ENCODE assay signal across 15 mouse cellular contexts in the genomic region with DNA sequence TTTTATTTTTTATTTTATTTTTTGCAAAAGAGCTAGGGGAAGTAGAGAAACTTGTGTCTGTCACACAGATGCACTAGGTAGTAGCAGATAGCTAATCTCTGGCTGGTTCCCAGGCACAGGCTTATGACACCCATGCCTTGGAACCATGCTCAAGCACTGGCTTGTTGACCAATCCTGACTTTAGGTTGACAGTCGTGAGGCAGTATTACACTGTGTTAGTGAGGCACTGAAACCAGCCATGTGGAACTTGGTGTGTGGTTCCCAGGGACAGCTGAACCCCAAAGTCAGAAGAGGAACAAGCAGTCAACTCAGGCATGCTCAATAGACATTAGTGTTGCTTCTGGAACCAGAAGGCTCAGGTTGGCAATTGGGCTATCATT.
A peak's percentile ranks its signal among the peaks of the same experiment; 100 is the strongest.
DNase-seq lines count a peak whose midpoint lies in the region; ATAC-seq and TF ChIP-seq lines count a peak whose summit lies in the region.
"Had no signal": no experiment of that assay in that cellular context is flagged by ENCODE, and none has a peak within 500 bp of the region (broad histone marks: within the 10 kb centered on the region; RNA-seq: fewer than 3 reads in every experiment).

No protein-coding gene starts in this region.

- no peak for TF ChIP-seq CTCF in heart, adult 2 months (IDR thresholded peaks at IDR 0.05)

- ATAC-seq in lung, embryonic 16.5 days (ENCODE audit: low read depth), result 0 out of 2 replicates have a peak, but pooled peaks have one; percentile 45
- ATAC-seq in megakaryocyte-erythroid progenitor cell, adult 5-6 weeks (replicated peaks; ENCODE audit: low FRiP score, low TSS enrichment, poor library complexity, severe bottlenecking), result peak; percentile 50
- no peak for ATAC-seq in intestine, embryonic 15.5 days

- H3K79me2 ChIP-seq in heart, adult 2 months (replicated peaks; ENCODE audit: control insufficient read depth, insufficient read depth, low read length), result no peaks in the 10 kb centered on the region

- intact Hi-C loops in heart, adult 2 months (cut with DNase I), result loop anchor here (10.0 kb wide), 1 partner anchor 122 kb away; no protein-coding TSS in a partner anchor
- intact Hi-C loops in heart, postnatal 25 days (cut with DNase I), result no loop called here

- DNase-seq in cerebellum, postnatal 25 days, result peak; percentile 36 to 38
- DNase-seq in cerebellum, adult 9-11 months, result no peak
- DNase-seq in heart, adult 2 months, result peak; percentile 7 to 23
- DNase-seq in heart, postnatal 25 days (ENCODE audit: low spot score), result no peak
- no peak for DNase-seq in lung, postnatal 25 days (ENCODE audit: low spot score)
- DNase-seq: kidney, adult 18-20 months; kidney, postnatal 4 days; liver had no signal

- H3K36me3 ChIP-seq in heart, adult 2 months (ENCODE audit: control insufficient read depth, insufficient read depth, low read length), result no peaks in the 10 kb centered on the region
- no peaks in the 10 kb centered on the region for H3K36me3 ChIP-seq in lung, embryonic 16.5 days (ENCODE audit: control insufficient read depth, insufficient read depth, low read length)
- H3K36me3 ChIP-seq in intestine, embryonic 15.5 days, result no peaks in the 10 kb centered on the region
- H3K36me3 ChIP-seq: embryonic facial prominence, embryonic 13.5 days; lung, embryonic 15.5 days had no signal

- 57% methylated on average over 1 of the region's 1 CpGs for WGBS in heart, adult 2 months
- WGBS in lung, embryonic 16.5 days, result 41% methylated on average over 1 of the region's 1 CpGs
- WGBS in intestine, embryonic 15.5 days, result 82% methylated on average over 1 of the region's 1 CpGs

- H3K4me2 ChIP-seq in lung, embryonic 16.5 days (ENCODE audit: low read depth, low read length), result no peak overlapping the region
- no peak overlapping the region for H3K4me2 ChIP-seq in intestine, embryonic 15.5 days (replicated peaks)
- H3K4me2 ChIP-seq: embryonic facial prominence, embryonic 13.5 days; heart, embryonic 11.5 days; lung, embryonic 15.5 days had no signal

- no peaks in the 10 kb centered on the region for H3K27me3 ChIP-seq in heart, adult 2 months (ENCODE audit: control insufficient read depth, insufficient read depth, low read length)
- no peaks in the 10 kb centered on the region for H3K27me3 ChIP-seq in lung, embryonic 16.5 days (ENCODE audit: control insufficient read depth, insufficient read depth, low read depth, low read length)
- H3K27me3 ChIP-seq in intestine, embryonic 15.5 days (replicated peaks), result no peaks in the 10 kb centered on the region
- H3K27me3 ChIP-seq: embryonic facial prominence, embryonic 13.5 days; lung, embryonic 15.5 days had no signal

- H3K9ac ChIP-seq in heart, adult 2 months (ENCODE audit: low read depth, low read length), result no peak overlapping the region
- H3K9ac ChIP-seq in lung, embryonic 16.5 days (ENCODE audit: low read length), result no peak overlapping the region
- no peak overlapping the region for H3K9ac ChIP-seq in intestine, embryonic 15.5 days
- H3K9ac ChIP-seq: embryonic facial prominence, embryonic 13.5 days; lung, embryonic 15.5 days had no signal

- H3K27ac ChIP-seq in heart, adult 2 months, result no peak overlapping the region
- H3K27ac ChIP-seq in lung, embryonic 16.5 days (ENCODE audit: low read length), result no peak overlapping the region
- H3K27ac ChIP-seq in intestine, embryonic 15.5 days, result no peak overlapping the region
- H3K27ac ChIP-seq: embryonic facial prominence, embryonic 13.5 days; lung, embryonic 15.5 days; stomach, postnatal 0 days had no signal

- no peak for TF ChIP-seq EP300 in heart, adult 2 months (IDR thresholded peaks at IDR 0.05; ENCODE audit: insufficient read depth, low read depth, low read length)

- TF ChIP-seq POLR2A in heart, adult 2 months (IDR thresholded peaks at IDR 0.05; ENCODE audit: insufficient read depth, low read depth, low read length), result no peak

- H3K4me3 ChIP-seq in heart, adult 2 months, result no peak overlapping the region
- H3K4me3 ChIP-seq in lung, embryonic 16.5 days (ENCODE audit: low read length), result no peak overlapping the region
- H3K4me3 ChIP-seq in intestine, embryonic 15.5 days (replicated peaks), result no peak overlapping the region
- H3K4me3 ChIP-seq: embryonic facial prominence, embryonic 13.5 days; lung, embryonic 15.5 days had no signal

- H3K9me3 ChIP-seq in lung, embryonic 16.5 days (ENCODE audit: control insufficient read depth, low read length), result no peaks in the 10 kb centered on the region
- no peaks in the 10 kb centered on the region for H3K9me3 ChIP-seq in intestine, embryonic 15.5 days
- H3K9me3 ChIP-seq: embryonic facial prominence, embryonic 13.5 days; lung, embryonic 15.5 days had no signal

- H3K4me1 ChIP-seq in heart, adult 2 months (ENCODE audit: control insufficient read depth, insufficient read depth, low read length), result no peaks in the 10 kb centered on the region; the same call in 1 of the 2 replicates
- peaks cover 4% of the 10 kb centered on the region; the same call in 1 of the 2 replicates for H3K4me1 ChIP-seq in lung, embryonic 16.5 days (replicated peaks; ENCODE audit: control insufficient read depth, insufficient read depth, low read length)
- H3K4me1 ChIP-seq in intestine, embryonic 15.5 days (replicated peaks), result no peaks in the 10 kb centered on the region

Comparison
In these comparisons a context has a peak if more than half of its experiments do, and no peak if none do; other contexts are left out.
1. DNase-seq: peak in cerebellum, postnatal 25 days (2 of 2) and heart, adult 2 months (2 of 2); none in cerebellum, adult 9-11 months (single experiment), heart, postnatal 25 days (single experiment) and lung, postnatal 25 days (single experiment).